Mouse (Mus musculus) heart, embryonic 14.5 days (tissue): Measurements from ENCODE around the gene Hist2h3c1. TPM values are rescaled to one million over a fixed set of nuclear protein-coding genes. Genes with fewer than 3 reads are reported as not detected.

ENCODE experiments used
- ATAC-seq: fragments of 200-750 bp; cut with Nextera tagmentation; 2 replicates; pipeline ENCODE4 v1.8.0; 2017; ENCODE audit warnings: low read depth, moderate TSS enrichment; ENCODE audit not compliant: insufficient number of reproducible peaks, insufficient read depth, low FRiP score
- H3K27ac ChIP-seq, 2 experiments: fragments of 200-500 bp in 1 of 2; fragments of 300-500 bp in 1 of 2; sonication (generic) in 1 of 2; replicated peaks in 1 of 2; 2 replicates each; pipeline ENCODE4 v1.5.1; 2012 to 2014; ENCODE audit warnings: low read depth in 2 of 2, low read length in 2 of 2, control low read depth in 1 of 2, mild to moderate bottlenecking in 1 of 2, mixed read lengths in 1 of 2; ENCODE audit not compliant: control insufficient read depth in 1 of 2, insufficient read depth in 1 of 2
- H3K27me3 ChIP-seq: fragments of 300-500 bp; sonication (generic); 2 replicates; pipeline ENCODE4 v1.6.1; 2014; ENCODE audit warnings: mild to moderate bottlenecking, low read length, control low read depth; ENCODE audit not compliant: control insufficient read depth, insufficient read depth
- H3K36me3 ChIP-seq: fragments of 300-500 bp; sonication (generic); 2 replicates; pipeline ENCODE4 v1.6.1; 2014; ENCODE audit warnings: mild to moderate bottlenecking, control low read depth, low read length, mixed read lengths; ENCODE audit not compliant: control insufficient read depth, insufficient read depth
- H3K4me1 ChIP-seq, 2 experiments: fragments of 200-500 bp in 1 of 2; fragments of 300-500 bp in 1 of 2; sonication (generic) in 1 of 2; 2 replicates each; pipeline ENCODE4 v1.6.1; 2012 to 2014; ENCODE audit warnings: low read length in 2 of 2, control low read depth in 1 of 2, mixed read lengths in 1 of 2; ENCODE audit not compliant: control insufficient read depth in 2 of 2, insufficient read depth in 2 of 2
- H3K4me2 ChIP-seq: fragments of 300-500 bp; sonication (generic); 2 replicates; pipeline ENCODE4 v1.6.1; 2014; ENCODE audit warnings: mild to moderate bottlenecking, low read length
- H3K4me3 ChIP-seq, 2 experiments: fragments of 200-500 bp in 1 of 2; fragments of 300-500 bp in 1 of 2; sonication (generic) in 1 of 2; 2 replicates each; pipeline ENCODE4 v1.5.1; 2012 to 2014; ENCODE audit warnings: low read length in 2 of 2, mild to moderate bottlenecking in 2 of 2, control low read depth in 1 of 2, low read depth in 1 of 2, moderate library complexity in 1 of 2; ENCODE audit not compliant: control insufficient read depth in 1 of 2, insufficient read depth in 1 of 2
- H3K9ac ChIP-seq: fragments of 300-500 bp; sonication (generic); 2 replicates; pipeline ENCODE4 v1.6.1; 2014; ENCODE audit warnings: mild to moderate bottlenecking, low read length
- H3K9me3 ChIP-seq: fragments of 300-500 bp; sonication (generic); 2 replicates; pipeline ENCODE4 v1.6.1; 2016; ENCODE audit warnings: low read length, control low read depth; ENCODE audit not compliant: control insufficient read depth
- WGBS: fragments of 180-500 bp; shearing (Covaris S2); extraction: QIAGEN DNeasy Blood & Tissue Kit; methylation state at CpG from one replicate; pipeline ENCODE4 v1.1.7; 2014; 5-methylcytosine and 5-hydroxymethylcytosine counted together
- polyA plus RNA-seq: library from polyadenylated mRNA; unstranded; fragments of >200 nt; fragmentation: Nextera tagmentation; extraction: Ambion mirVana; gene quantifications from 2 replicates; pipeline ENCODE4 v1.2.1, GENCODE M21; 2014

Hist2h3c1 gene
- polyA plus RNA-seq, 1 experiment from 2014 or later, result not detected

GRCm38 (mm10) chr3:96226695-96227648, 19.5 kb upstream of the Hist2h3c1 start:
- Histone ChIP-seq H3K27ac (no peak overlapping the region), H3K9ac (no peak overlapping the region)

GRCm38 (mm10) chr3:96228828-96229227, 17.7 kb upstream of the Hist2h3c1 start:
- no peak overlapping the region for H3K9ac ChIP-seq
- H3K4me3 ChIP-seq, result no peak overlapping the region
- H3K27me3 ChIP-seq, result no peaks in the 10 kb centered on the region
- H3K36me3 ChIP-seq, result no peaks in the 10 kb centered on the region
- 52% methylated on average over 2 of the region's 2 CpGs for WGBS
- no peak overlapping the region for H3K4me2 ChIP-seq
- H3K4me1 ChIP-seq, result 0 out of 4 replicates have a peak, but pooled peaks cover 0 to 2% of the 10 kb centered on the region in 2 experiments
- no peaks in the 10 kb centered on the region for H3K9me3 ChIP-seq
- H3K27ac ChIP-seq, result no peak overlapping the region
- no peak for ATAC-seq

More at GRCm38 (mm10) chr3:96226695-96227648, 19.5 kb upstream of the Hist2h3c1 start:
- Histone ChIP-seq H3K4me1 (peaks cover 4 to 17% of the 10 kb centered on the region in 2 experiments), H3K9me3 (no peaks in the 10 kb centered on the region), H3K27me3 (no peaks in the 10 kb centered on the region), H3K4me3 (no peak overlapping the region), H3K4me2 (no peak overlapping the region), H3K36me3 (no peaks in the 10 kb centered on the region)
- WGBS, result 65% methylated on average over 8 of the region's 8 CpGs
- ATAC-seq, result no peak

- H3K4me2 ChIP-seq, result no peak overlapping the region
- H3K27me3 ChIP-seq, result no peaks in the 10 kb centered on the region
- H3K4me1 ChIP-seq, result 0 out of 4 replicates have a peak, but pooled peaks cover 0 to 2% of the 10 kb centered on the region in 2 experiments
- H3K36me3 ChIP-seq, result no peaks in the 10 kb centered on the region
- WGBS, result 61% methylated on average over 2 of the region's 2 CpGs
- H3K4me3 ChIP-seq, result no peak overlapping the region
- ATAC-seq, result no peak
- no peak overlapping the region for H3K27ac ChIP-seq
- H3K9ac ChIP-seq, result no peak overlapping the region
- H3K9me3 ChIP-seq, result no peaks in the 10 kb centered on the region
Observed at GRCm38 (mm10) chr3:96230404-96230803, 16.1 kb upstream of the Hist2h3c1 start.

- no peaks in the 10 kb centered on the region for H3K4me1 ChIP-seq
- no peaks in the 10 kb centered on the region for H3K36me3 ChIP-seq
- H3K27ac ChIP-seq, result no peak overlapping the region
- no peak overlapping the region for H3K4me3 ChIP-seq
- no peaks in the 10 kb centered on the region for H3K9me3 ChIP-seq
- no peak overlapping the region for H3K9ac ChIP-seq
- H3K27me3 ChIP-seq, result no peaks in the 10 kb centered on the region
- ATAC-seq, result no peak
- H3K4me2 ChIP-seq, result no peak overlapping the region
- 66% methylated on average over 4 of the region's 4 CpGs for WGBS
Observed at GRCm38 (mm10) chr3:96230910-96231757, 15.4 kb upstream of the Hist2h3c1 start.

- Histone ChIP-seq H3K4me2 (no peak overlapping the region), H3K4me3 (no peak overlapping the region), H3K27me3 (no peaks in the 10 kb centered on the region), H3K36me3 (no peaks in the 10 kb centered on the region), H3K4me1 (peaks cover 0 to under 1% of the 10 kb centered on the region in 2 experiments; a peak in 2 of 4 replicates), H3K9ac (no peak overlapping the region), H3K9me3 (no peaks in the 10 kb centered on the region), H3K27ac (no peak overlapping the region)
- no peak for ATAC-seq
- 33% methylated on average over 2 of the region's 2 CpGs for WGBS
Observed at GRCm38 (mm10) chr3:96231758-96232120, 14.7 kb upstream of the Hist2h3c1 start.

GRCm38 (mm10) chr3:96234914-96235313, 11.6 kb upstream of the Hist2h3c1 start:
- no peaks in the 10 kb centered on the region for H3K36me3 ChIP-seq
- WGBS, result 82% methylated on average over 2 of the region's 2 CpGs
- no peak overlapping the region for H3K4me2 ChIP-seq
- H3K9ac ChIP-seq, result no peak overlapping the region
- H3K4me3 ChIP-seq, result no peak overlapping the region
- ATAC-seq, result no peak
- no peaks in the 10 kb centered on the region for H3K27me3 ChIP-seq
- peaks cover 4 to 15% of the 10 kb centered on the region in 2 experiments; a peak in 3 of 4 replicates for H3K4me1 ChIP-seq
- H3K27ac ChIP-seq, result no peak overlapping the region
- H3K9me3 ChIP-seq, result no peaks in the 10 kb centered on the region

- no peak overlapping the region for H3K27ac ChIP-seq
- no peaks in the 10 kb centered on the region for H3K9me3 ChIP-seq
- no peaks in the 10 kb centered on the region for H3K36me3 ChIP-seq
- no peaks in the 10 kb centered on the region for H3K27me3 ChIP-seq
- peaks cover 4 to 17% of the 10 kb centered on the region in 2 experiments; a peak in 3 of 4 replicates for H3K4me1 ChIP-seq
- 52% methylated on average over 3 of the region's 3 CpGs for WGBS
- H3K4me3 ChIP-seq, result no peak overlapping the region
- H3K4me2 ChIP-seq, result no peak overlapping the region
- H3K9ac ChIP-seq, result no peak overlapping the region
- no peak for ATAC-seq
Observed at GRCm38 (mm10) chr3:96235836-96236235, 10.6 kb upstream of the Hist2h3c1 start.
